Mouse (Mus musculus) liver, embryonic 12.5 days (tissue): ENCODE results near the gene Ppcs. TPM values are rescaled to one million over a fixed set of nuclear protein-coding genes. Genes with fewer than 3 reads are reported as not detected.

Source experiments
- ATAC-seq: fragments of 200-750 bp; cut with Nextera tagmentation; 2 replicates; pipeline ENCODE4 v1.8.0; 2017; ENCODE audit warnings: moderate number of reproducible peaks, mild to moderate bottlenecking, moderate library complexity
- H3K27ac ChIP-seq: fragments of 300-500 bp; sonication (generic); 2 replicates; pipeline ENCODE4 v1.5.1; 2016; ENCODE audit warnings: mild to moderate bottlenecking
- H3K27me3 ChIP-seq: fragments of 300-500 bp; sonication (generic); replicated peaks from 2 replicates; pipeline ENCODE4 v1.6.1; 2016; ENCODE audit warnings: mild to moderate bottlenecking, moderate library complexity
- H3K36me3 ChIP-seq: fragments of 300-500 bp; sonication (generic); 2 replicates; pipeline ENCODE4 v1.6.1; 2016; ENCODE audit warnings: mild to moderate bottlenecking, moderate library complexity
- H3K4me1 ChIP-seq: fragments of 300-500 bp; sonication (generic); 2 replicates; pipeline ENCODE4 v1.6.1; 2016
- H3K4me2 ChIP-seq: fragments of 300-500 bp; sonication (generic); 2 replicates; pipeline ENCODE4 v1.6.1; 2016; ENCODE audit warnings: mild to moderate bottlenecking, moderate library complexity
- H3K4me3 ChIP-seq: fragments of 300-500 bp; sonication (generic); 2 replicates; pipeline ENCODE4 v1.5.1; 2016; ENCODE audit warnings: mild to moderate bottlenecking, moderate library complexity
- H3K9ac ChIP-seq: fragments of 300-500 bp; sonication (generic); 2 replicates; pipeline ENCODE4 v1.6.1; 2016; ENCODE audit warnings: mild to moderate bottlenecking, moderate library complexity
- H3K9me3 ChIP-seq: fragments of 300-500 bp; sonication (generic); replicated peaks from 2 replicates; pipeline ENCODE4 v1.6.1; 2016; ENCODE audit warnings: mild to moderate bottlenecking, moderate library complexity
- WGBS: fragments of 180-500 bp; shearing (Covaris S2); methylation state at CpG from one replicate; pipeline ENCODE4 v1.1.7; 2016; ENCODE audit not compliant: insufficient replicate concordance; 5-methylcytosine and 5-hydroxymethylcytosine counted together
- polyA plus RNA-seq: library from polyadenylated mRNA; unstranded; fragments of >200 nt; fragmentation: Nextera tagmentation; extraction: Ambion mirVana; gene quantifications from 2 replicates; pipeline ENCODE4 v1.2.1, GENCODE M21; 2016

Ppcs gene
- polyA plus RNA-seq, 1 experiment from 2014 or later, result 20.9 TPM

DNA sequence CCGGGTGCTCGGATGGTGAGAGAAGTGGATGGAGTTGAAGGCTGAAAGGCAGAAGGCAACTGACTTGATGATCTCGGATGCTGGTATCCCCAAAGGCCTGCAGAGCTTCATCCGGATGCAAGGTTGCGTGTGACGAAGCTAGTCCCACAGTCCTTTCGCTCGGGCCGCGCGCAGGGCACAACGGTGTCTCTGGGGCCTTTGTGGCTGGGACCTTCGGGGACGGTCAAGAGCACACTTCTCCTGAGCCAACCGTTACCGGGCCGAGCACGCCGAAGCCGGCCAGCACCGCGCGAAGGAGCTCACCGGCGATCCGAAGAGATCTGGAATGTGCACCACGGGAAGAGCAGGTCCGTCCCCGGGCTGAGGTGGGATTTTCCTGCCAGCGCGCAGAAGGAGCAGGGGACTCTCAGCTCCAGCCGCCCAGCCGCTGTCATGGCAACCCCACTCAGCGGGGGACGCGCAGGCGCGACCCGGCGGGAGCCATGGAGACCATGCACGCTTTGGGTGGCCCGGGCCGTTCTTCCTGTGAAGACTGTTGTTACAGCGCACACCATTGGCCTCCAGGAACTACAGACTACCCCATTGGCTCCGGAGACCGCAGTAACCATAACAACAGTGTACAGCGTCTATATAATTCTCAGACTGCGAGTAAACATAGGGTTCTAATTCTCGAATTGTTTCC is 7.0 kb downstream of the Ppcs start, which contains the start of gene Ccdc30:
Ccdc30 (minus strand) TSS at position 450 of the 682 bp plus-strand sequence.
- H3K4me2 ChIP-seq, result peak within 1 kb of the TSS; percentile 90
- H3K4me1 ChIP-seq, result peaks cover 42% of the 10 kb centered on the region
- no peak within 1 kb of the TSS for H3K27ac ChIP-seq
- WGBS, result under 1% methylated on average over 49 of the region's 49 CpGs
- peaks cover 3% of the 10 kb centered on the region; the same call in 1 of the 2 replicates for H3K36me3 ChIP-seq
- H3K9ac ChIP-seq, result peak within 1 kb of the TSS; percentile 56
- peaks cover 36% of the 10 kb centered on the region for H3K27me3 ChIP-seq
- H3K9me3 ChIP-seq, result no peaks in the 10 kb centered on the region
- peak; percentile 89 for ATAC-seq
- H3K4me3 ChIP-seq, result peak within 1 kb of the TSS; percentile 59

DNA sequence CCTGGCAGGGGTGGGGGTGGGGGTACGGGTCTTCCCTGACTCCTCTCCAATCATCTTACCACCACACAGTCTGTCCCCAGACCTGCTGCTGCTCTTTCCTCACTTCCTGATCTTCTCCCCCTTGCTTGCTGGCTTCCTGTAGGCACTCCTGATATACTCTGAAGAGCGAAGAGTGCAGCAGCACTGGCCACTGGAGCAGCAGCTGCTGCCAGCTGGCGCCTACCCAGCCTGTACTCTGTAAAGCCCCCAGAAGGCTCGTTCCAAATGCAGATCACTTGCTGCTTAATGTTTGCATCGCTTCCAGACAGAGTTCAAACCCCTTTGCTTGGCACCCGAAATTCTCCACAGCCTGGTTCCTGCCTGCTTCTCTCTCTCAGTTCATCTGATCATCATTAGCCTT is 9.4 kb downstream of the Ppcs start:
- ATAC-seq, result no peak
- no peak overlapping the region for H3K27ac ChIP-seq
- 0 out of 2 replicates have a peak, but pooled peaks cover 3% of the 10 kb centered on the region for H3K9me3 ChIP-seq
- H3K4me3 ChIP-seq, result no peak overlapping the region
- H3K4me1 ChIP-seq, result peaks cover 32% of the 10 kb centered on the region
- H3K36me3 ChIP-seq, result no peaks in the 10 kb centered on the region
- H3K27me3 ChIP-seq, result peaks cover 36% of the 10 kb centered on the region
- WGBS, result 38% methylated on average over 6 of the region's 6 CpGs
- no peak overlapping the region for H3K4me2 ChIP-seq
- no peak overlapping the region for H3K9ac ChIP-seq

DNA sequence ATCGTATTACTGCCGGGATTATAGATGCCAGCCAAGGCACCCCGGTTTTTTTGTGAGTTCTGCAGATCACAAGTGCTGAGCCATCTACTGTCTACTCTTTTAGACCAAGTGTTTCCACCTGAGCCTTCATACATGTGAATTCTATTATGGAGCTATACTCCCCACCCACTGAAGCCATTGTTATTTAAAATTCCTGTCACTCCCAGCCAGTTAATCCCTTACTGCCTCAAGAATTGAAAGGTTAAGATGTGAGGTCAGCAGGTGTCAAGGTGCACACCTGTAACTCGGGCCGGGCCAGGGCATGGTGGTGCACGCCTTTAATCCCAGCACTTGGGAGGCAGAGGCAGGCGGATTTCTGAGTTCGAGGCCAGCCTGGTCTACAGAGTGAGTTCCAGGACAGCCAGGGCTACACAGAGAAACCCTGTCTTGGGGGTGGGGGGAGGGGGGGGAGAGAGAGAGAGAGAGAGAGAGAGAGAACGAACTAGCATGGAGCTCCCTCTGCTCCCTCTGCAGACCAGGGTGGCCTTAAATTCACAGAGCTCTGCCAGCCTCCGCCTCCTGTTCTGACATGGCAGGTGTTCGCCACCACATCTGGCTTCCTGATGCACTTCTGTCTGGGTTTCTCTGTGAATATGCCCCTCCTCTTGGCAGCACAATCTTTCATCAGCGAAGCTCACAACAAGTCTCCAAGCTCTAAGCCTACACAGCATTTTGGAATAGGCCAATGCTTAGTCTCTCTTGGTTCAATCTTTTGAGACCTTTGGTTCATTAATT is 10.2 kb downstream of the Ppcs start:
- 0 out of 2 replicates have a peak, but pooled peaks cover 7% of the 10 kb centered on the region for H3K9me3 ChIP-seq
- H3K4me3 ChIP-seq, result no peak overlapping the region
- H3K4me1 ChIP-seq, result peaks cover 24% of the 10 kb centered on the region
- 64% methylated on average over 12 of the region's 12 CpGs for WGBS
- ATAC-seq, result no peak
- no peaks in the 10 kb centered on the region for H3K36me3 ChIP-seq
- no peak overlapping the region for H3K9ac ChIP-seq
- H3K27me3 ChIP-seq, result peaks cover 36% of the 10 kb centered on the region
- no peak overlapping the region for H3K27ac ChIP-seq
- H3K4me2 ChIP-seq, result no peak overlapping the region

DNA sequence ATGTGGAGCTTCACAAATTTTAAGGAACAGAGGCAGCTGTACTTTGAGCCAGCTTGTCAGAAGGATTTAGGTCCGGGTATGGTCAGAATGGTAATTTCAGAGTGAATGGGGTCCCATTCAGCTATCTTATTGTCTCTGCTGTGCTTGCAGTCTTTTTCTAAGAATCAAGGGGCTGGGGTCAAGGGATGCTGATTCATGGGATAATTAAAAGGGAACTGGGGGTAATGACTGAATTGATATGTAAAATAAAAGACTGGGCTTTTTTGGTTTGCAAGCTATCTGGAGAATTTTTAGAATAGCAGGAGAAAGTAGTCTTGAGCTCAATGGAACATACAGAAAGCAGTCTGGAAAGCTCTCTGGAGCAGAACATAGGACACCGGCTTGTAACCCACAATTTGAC is 18.8 kb downstream of the Ppcs start:
- Histone ChIP-seq H3K4me2 (no peak overlapping the region), H3K27ac (no peak overlapping the region), H3K27me3 (no peaks in the 10 kb centered on the region), H3K9me3 (0 out of 2 replicates have a peak, but pooled peaks cover 14% of the 10 kb centered on the region), H3K4me1 (no peaks in the 10 kb centered on the region), H3K9ac (no peak overlapping the region), H3K4me3 (no peak overlapping the region), H3K36me3 (no peaks in the 10 kb centered on the region)
- WGBS, result 72% methylated on average over 2 of the region's 2 CpGs
- ATAC-seq, result no peak

DNA sequence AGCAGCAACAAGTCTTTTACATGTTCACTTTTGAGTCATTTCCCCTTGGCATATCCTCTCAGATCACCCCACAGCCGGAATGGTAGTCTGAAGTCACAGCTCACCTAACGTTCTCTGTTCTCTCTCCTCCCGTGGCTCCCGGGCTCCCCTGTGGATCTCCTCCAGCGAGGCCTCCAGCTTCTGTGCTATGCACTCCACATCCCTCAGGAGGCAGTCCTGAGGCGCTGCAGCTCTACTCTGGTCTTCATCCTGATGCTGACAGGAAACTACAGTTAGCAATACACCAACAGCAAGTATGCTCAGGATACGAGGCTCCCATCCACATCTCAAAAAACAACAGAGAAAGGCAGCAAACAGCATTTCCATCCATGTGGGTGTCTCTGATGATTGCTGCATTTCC is 21.3 kb downstream of the Ppcs start:
- 42% methylated on average over 7 of the region's 7 CpGs for WGBS
- 0 out of 2 replicates have a peak, but pooled peaks cover 7% of the 10 kb centered on the region for H3K9me3 ChIP-seq

DNA sequence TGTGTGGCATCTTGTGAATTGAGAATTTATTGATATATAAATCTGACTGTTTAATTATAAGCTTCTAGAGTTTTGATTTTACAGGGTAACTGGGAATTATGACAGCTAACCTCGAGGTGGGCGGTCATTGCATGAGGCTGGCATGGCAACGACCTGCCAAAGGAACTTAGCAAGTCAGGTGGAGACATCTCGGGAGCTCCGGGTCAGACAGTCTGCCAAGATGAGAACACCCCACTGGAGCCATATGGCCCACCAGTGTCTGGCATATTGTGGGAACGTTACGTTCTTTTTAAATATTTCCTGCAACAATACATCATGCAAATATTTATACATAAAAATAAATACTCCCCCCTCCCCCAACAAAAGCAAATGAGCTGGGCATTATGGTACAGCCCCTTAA is 23.5 kb downstream of the Ppcs start:
- no peak overlapping the region for H3K9ac ChIP-seq
- H3K9me3 ChIP-seq, result 0 out of 2 replicates have a peak, but pooled peaks cover 7% of the 10 kb centered on the region
- H3K4me2 ChIP-seq, result no peak overlapping the region
- no peak overlapping the region for H3K27ac ChIP-seq
- no peaks in the 10 kb centered on the region for H3K36me3 ChIP-seq
- H3K27me3 ChIP-seq, result peaks cover 6% of the 10 kb centered on the region; the same call in 1 of the 2 replicates
- no peak for ATAC-seq
- no peak overlapping the region for H3K4me3 ChIP-seq
- 70% methylated on average over 7 of the region's 7 CpGs for WGBS
- H3K4me1 ChIP-seq, result no peaks in the 10 kb centered on the region

More for the DNA sequence above, 21.3 kb downstream of the Ppcs start:
- Histone ChIP-seq H3K27me3 (no peaks in the 10 kb centered on the region), H3K9ac (no peak overlapping the region), H3K4me2 (no peak overlapping the region), H3K36me3 (no peaks in the 10 kb centered on the region), H3K4me3 (no peak overlapping the region), H3K27ac (no peak overlapping the region), H3K4me1 (no peaks in the 10 kb centered on the region)
- ATAC-seq, result no peak

DNA sequence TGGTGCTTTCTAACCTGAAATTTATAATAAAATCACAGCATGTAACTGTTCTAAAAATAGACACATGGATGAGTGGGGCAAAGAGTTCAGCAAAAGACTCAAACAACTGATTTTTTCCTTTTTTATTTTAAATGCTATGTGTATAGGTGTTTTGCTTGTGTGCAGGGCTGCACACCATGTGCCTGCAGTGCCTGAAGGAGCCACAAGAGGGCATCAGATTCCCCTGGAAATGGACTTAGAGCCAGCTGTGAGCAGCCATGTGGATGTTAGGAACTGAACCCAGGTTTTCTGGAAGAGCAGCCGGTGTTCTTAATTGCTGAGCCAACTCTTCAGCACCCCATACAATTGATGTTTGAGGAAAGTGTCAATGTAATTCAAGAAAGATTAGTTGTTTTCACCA is 31.9 kb downstream of the Ppcs start:
- WGBS, result 74% methylated on average over 1 of the region's 1 CpGs
- Histone ChIP-seq H3K4me3 (no peak overlapping the region), H3K27ac (no peak overlapping the region), H3K4me1 (no peaks in the 10 kb centered on the region), H3K36me3 (no peaks in the 10 kb centered on the region), H3K27me3 (0 out of 2 replicates have a peak, but pooled peaks cover 6% of the 10 kb centered on the region), H3K9ac (no peak overlapping the region), H3K9me3 (no peaks in the 10 kb centered on the region), H3K4me2 (no peak overlapping the region)
- no peak for ATAC-seq

DNA sequence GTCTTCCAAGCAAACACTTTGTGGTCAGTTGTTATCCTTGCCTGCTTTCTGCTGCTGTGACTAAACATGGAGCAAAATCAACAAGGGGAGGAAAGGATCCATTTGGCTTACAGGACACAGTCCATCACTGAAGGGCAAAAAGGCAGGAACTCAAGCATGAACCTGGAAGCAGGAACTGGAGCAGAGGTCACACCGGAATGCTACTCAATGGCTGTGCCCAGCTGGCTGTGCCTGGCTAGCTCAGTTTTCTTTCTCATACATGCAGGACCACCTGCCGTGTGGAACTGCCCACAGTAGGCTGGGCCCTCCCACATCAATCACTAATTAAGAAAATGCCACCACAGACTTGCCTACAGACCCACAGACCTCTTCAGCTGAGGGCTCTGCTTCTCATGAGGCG is 33.0 kb downstream of the Ppcs start:
- Histone ChIP-seq H3K27me3 (no peaks in the 10 kb centered on the region), H3K4me1 (no peaks in the 10 kb centered on the region), H3K4me2 (no peak overlapping the region), H3K36me3 (no peaks in the 10 kb centered on the region), H3K9ac (no peak overlapping the region), H3K9me3 (no peaks in the 10 kb centered on the region), H3K4me3 (no peak overlapping the region), H3K27ac (no peak overlapping the region)
- 71% methylated on average over 3 of the region's 3 CpGs for WGBS
- no peak for ATAC-seq

DNA sequence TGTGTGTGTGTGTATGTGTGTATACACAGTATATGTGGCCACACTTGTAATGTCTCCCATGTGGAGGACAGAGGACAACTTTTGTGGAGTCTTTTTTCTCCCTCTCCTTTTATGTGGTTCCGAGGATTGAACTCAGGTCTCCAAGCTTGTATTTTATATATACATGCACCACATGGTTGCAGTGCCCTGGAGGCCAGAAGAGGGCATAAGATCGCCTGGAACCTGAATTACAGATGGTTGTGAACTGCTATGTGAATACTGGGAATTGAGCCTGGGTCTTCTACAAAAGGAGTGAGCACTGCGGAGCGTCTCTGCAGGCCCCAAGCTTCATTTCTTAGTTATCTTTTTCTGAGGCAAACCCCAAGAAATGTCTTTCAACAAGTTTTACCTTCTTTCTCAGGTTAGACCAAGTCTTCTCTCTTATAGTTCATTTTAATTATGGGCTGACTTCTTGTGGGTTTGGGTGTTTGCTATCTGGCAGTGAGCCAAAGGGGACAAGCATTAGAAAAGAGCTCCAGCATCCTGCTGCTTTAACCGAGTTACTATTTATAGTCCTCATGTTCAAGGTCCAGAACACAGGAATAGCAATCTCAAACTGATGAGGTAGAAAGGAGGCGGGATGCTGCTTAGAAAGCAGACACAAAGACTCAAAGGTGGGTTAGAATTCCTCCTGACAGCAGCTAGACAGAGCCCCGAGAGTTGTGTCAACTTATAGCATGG is 40.6 kb downstream of the Ppcs start:
- H3K9me3 ChIP-seq, result no peaks in the 10 kb centered on the region
- no peak overlapping the region for H3K27ac ChIP-seq
- WGBS, result 59% methylated on average over 7 of the region's 7 CpGs
- H3K36me3 ChIP-seq, result no peaks in the 10 kb centered on the region
- ATAC-seq, result no peak
- H3K9ac ChIP-seq, result no peak overlapping the region
- no peak overlapping the region for H3K4me2 ChIP-seq
- H3K27me3 ChIP-seq, result peaks cover 2% of the 10 kb centered on the region
- H3K4me3 ChIP-seq, result no peak overlapping the region
- no peaks in the 10 kb centered on the region for H3K4me1 ChIP-seq

DNA sequence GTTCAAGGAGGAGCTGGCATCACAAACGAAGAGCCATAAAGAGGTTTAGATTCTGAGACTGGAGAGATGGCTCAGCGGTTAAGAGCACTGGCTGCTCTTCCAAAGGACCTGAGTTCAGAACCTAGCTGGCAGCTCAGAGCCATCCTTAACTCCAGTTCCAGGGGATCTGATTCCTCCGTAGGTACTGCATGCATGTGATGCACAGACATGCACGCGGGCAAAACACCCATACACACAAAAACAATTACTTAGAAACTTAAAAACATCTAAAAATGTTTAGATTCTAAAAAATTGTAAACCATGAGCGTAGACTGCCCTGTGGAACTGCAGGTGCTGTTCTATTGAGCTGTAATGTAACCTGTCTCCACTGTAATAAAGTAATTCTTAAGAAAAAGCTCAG is 52.8 kb downstream of the Ppcs start:
- Histone ChIP-seq H3K27me3 (no peaks in the 10 kb centered on the region), H3K4me1 (no peaks in the 10 kb centered on the region), H3K9ac (no peak overlapping the region), H3K4me2 (no peak overlapping the region), H3K9me3 (no peaks in the 10 kb centered on the region), H3K4me3 (no peak overlapping the region), H3K27ac (no peak overlapping the region), H3K36me3 (no peaks in the 10 kb centered on the region)
- WGBS, result 71% methylated on average over 6 of the region's 6 CpGs
- no peak for ATAC-seq
